24 mouse cellular contexts compared by ENCODE assay signal in the genomic region with DNA sequence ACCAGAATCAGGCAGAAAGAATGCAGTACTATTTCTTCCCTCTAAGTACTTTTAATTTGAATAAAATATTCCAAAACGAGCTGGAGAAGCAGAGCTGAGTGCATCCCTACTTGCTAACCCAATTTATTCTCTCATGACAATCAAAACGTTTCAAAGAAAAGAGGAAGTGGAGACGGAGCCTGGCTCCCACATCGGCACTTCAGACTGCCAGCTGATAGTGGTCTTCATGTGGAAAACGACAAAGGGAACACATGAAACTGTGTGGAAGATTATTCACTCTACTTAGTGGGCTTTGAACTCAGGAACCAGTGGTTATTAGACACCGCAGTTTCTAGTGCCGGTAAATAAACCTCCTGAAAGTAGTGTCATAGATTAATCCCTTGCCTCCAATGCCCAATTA. TPM values are rescaled to one million over a fixed set of nuclear protein-coding genes. Genes with fewer than 3 reads are reported as not detected.
DNase-seq lines count a peak whose midpoint lies in the region; ATAC-seq and TF ChIP-seq lines count a peak whose summit lies in the region.
"Had no signal": no experiment of that assay in that cellular context is flagged by ENCODE, and none has a peak within 500 bp of the region (broad histone marks: within the 10 kb centered on the region; RNA-seq: fewer than 3 reads in every experiment).

No protein-coding gene starts in this region.

- DNase-seq in intestine, embryonic 14.5 days (ENCODE audit: low spot score) = no peak
- DNase-seq in 416B (ENCODE audit: low read depth) = peak; percentile 50
- DNase-seq in MEL-GATA-1-ER (ENCODE audit: extremely low read depth, low read depth) = peak; percentile 25
- no peak for DNase-seq in cerebellum, adult 8-10 months
- DNase-seq: adrenal gland, postnatal 10 days; cerebellum, adult 18-20 months; cerebellum, postnatal 25 days; gastrocnemius, adult 2 months; heart, postnatal 10 days; kidney, adult 18-20 months; kidney, postnatal 10 days; liver, postnatal 0 days; lung, postnatal 14 days; midbrain, embryonic 14.5 days; right cerebral cortex, postnatal 4 days had no signal

- H3K27me3 ChIP-seq in intestine, embryonic 14.5 days (replicated peaks; ENCODE audit: control insufficient read depth, insufficient read depth, low read length) = no peaks in the 10 kb centered on the region
- H3K27me3 ChIP-seq in intestine, postnatal 0 days (replicated peaks; ENCODE audit: control insufficient read depth, insufficient read depth, low read length) = no peaks in the 10 kb centered on the region
- no peaks in the 10 kb centered on the region for H3K27me3 ChIP-seq in megakaryocyte, embryonic 14.5 days (replicated peaks)
- no peaks in the 10 kb centered on the region for H3K27me3 ChIP-seq in neural tube, embryonic 15.5 days (replicated peaks)
- H3K27me3 ChIP-seq: embryonic facial prominence, embryonic 15.5 days; heart, embryonic 12.5 days; neural tube, embryonic 12.5 days had no signal

- no peak overlapping the region for H3K4me3 ChIP-seq in intestine, embryonic 14.5 days (ENCODE audit: low read depth, low read length)
- H3K4me3 ChIP-seq in intestine, postnatal 0 days (ENCODE audit: low read depth, low read length) = no peak overlapping the region
- H3K4me3 ChIP-seq in megakaryocyte, embryonic 14.5 days (replicated peaks) = peak overlapping the region; percentile 14
- no peak overlapping the region for H3K4me3 ChIP-seq in neural tube, embryonic 15.5 days (replicated peaks)
- H3K4me3 ChIP-seq: embryonic facial prominence, embryonic 15.5 days; gastrocnemius, adult 2 months; heart, embryonic 12.5 days; layer of hippocampus, adult 2 months; neural tube, embryonic 12.5 days had no signal

- H3K4me2 ChIP-seq in intestine, embryonic 14.5 days (ENCODE audit: low read length) = no peak overlapping the region
- no peak overlapping the region for H3K4me2 ChIP-seq in intestine, postnatal 0 days (replicated peaks; ENCODE audit: low read depth)
- no peak overlapping the region for H3K4me2 ChIP-seq in neural tube, embryonic 15.5 days
- H3K4me2 ChIP-seq: embryonic facial prominence, embryonic 15.5 days; heart, embryonic 12.5 days; liver, embryonic 11.5 days; neural tube, embryonic 12.5 days had no signal

- WGBS in intestine, embryonic 14.5 days = 44% methylated on average over 7 of the region's 7 CpGs
- WGBS in intestine, postnatal 0 days = 41% methylated on average over 7 of the region's 7 CpGs
- WGBS in neural tube, embryonic 15.5 days = 34% methylated on average over 7 of the region's 7 CpGs

- no peak overlapping the region for H3K9ac ChIP-seq in intestine, embryonic 14.5 days (ENCODE audit: low read length)
- H3K9ac ChIP-seq in intestine, postnatal 0 days (ENCODE audit: low read depth, low read length) = no peak overlapping the region
- H3K9ac ChIP-seq in neural tube, embryonic 15.5 days (replicated peaks) = no peak overlapping the region
- H3K9ac ChIP-seq: embryonic facial prominence, embryonic 15.5 days; heart, embryonic 12.5 days; liver, postnatal 0 days; neural tube, embryonic 12.5 days had no signal

- no peak for TF ChIP-seq CTCF in intestine, postnatal 0 days (IDR thresholded peaks at IDR 0.05; ENCODE audit: low read depth)

- peaks cover 61% of the 10 kb centered on the region for H3K36me3 ChIP-seq in intestine, embryonic 14.5 days (ENCODE audit: control insufficient read depth, insufficient read depth, low read length)
- no peaks in the 10 kb centered on the region for H3K36me3 ChIP-seq in intestine, postnatal 0 days (ENCODE audit: control insufficient read depth, insufficient read depth)
- peaks cover 3% of the 10 kb centered on the region for H3K36me3 ChIP-seq in megakaryocyte, embryonic 14.5 days (replicated peaks; ENCODE audit: low read length)
- no peaks in the 10 kb centered on the region for H3K36me3 ChIP-seq in neural tube, embryonic 15.5 days
- H3K36me3 ChIP-seq: embryonic facial prominence, embryonic 15.5 days; heart, embryonic 12.5 days; neural tube, embryonic 12.5 days had no signal

- H3K4me1 ChIP-seq in intestine, embryonic 14.5 days (replicated peaks; ENCODE audit: control insufficient read depth, insufficient read depth, low read length) = peaks cover 61% of the 10 kb centered on the region
- no peaks in the 10 kb centered on the region for H3K4me1 ChIP-seq in intestine, postnatal 0 days (replicated peaks; ENCODE audit: control insufficient read depth, insufficient read depth, low read length)
- peaks cover 71% of the 10 kb centered on the region for H3K4me1 ChIP-seq in megakaryocyte, embryonic 14.5 days
- H3K4me1 ChIP-seq in neural tube, embryonic 15.5 days = peaks cover 20% of the 10 kb centered on the region

- ATAC-seq in intestine, embryonic 14.5 days (replicated peaks; ENCODE audit: low FRiP score, low TSS enrichment, low read depth) = no peak
- ATAC-seq in intestine, postnatal 0 days = no peak
- ATAC-seq in neural tube, embryonic 15.5 days (ENCODE audit: low FRiP score) = no peak
- ATAC-seq: hindbrain, postnatal 0 days; liver, postnatal 0 days had no signal

- H3K27ac ChIP-seq in intestine, embryonic 14.5 days (ENCODE audit: low read depth) = peak overlapping the region; percentile 38; the same call in 1 of the 2 replicates
- no peak overlapping the region for H3K27ac ChIP-seq in intestine, postnatal 0 days (ENCODE audit: low read depth, low read length)
- H3K27ac ChIP-seq in neural tube, embryonic 15.5 days (replicated peaks) = no peak overlapping the region
- H3K27ac ChIP-seq: embryonic facial prominence, embryonic 15.5 days; gastrocnemius, adult 2 months; hindbrain, postnatal 0 days; layer of hippocampus, adult 2 months; neural tube, embryonic 12.5 days had no signal

- H3K9me3 ChIP-seq in intestine, embryonic 14.5 days (ENCODE audit: control insufficient read depth, low read length) = no peaks in the 10 kb centered on the region
- H3K9me3 ChIP-seq in intestine, postnatal 0 days (ENCODE audit: control insufficient read depth) = no peaks in the 10 kb centered on the region
- H3K9me3 ChIP-seq in megakaryocyte, embryonic 14.5 days = no peaks in the 10 kb centered on the region
- no peaks in the 10 kb centered on the region for H3K9me3 ChIP-seq in neural tube, embryonic 15.5 days (replicated peaks)
- H3K9me3 ChIP-seq: embryonic facial prominence, embryonic 15.5 days; heart, embryonic 12.5 days; neural tube, embryonic 12.5 days had no signal

RNA-seq across cellular contexts. Expression of gene Hmga2, which starts 41.8 kb away (rescaled TPM):
- 61.0 and 68.0 TPM in 2 replicates for polyA plus RNA-seq in intestine, embryonic 14.5 days (2014; fragmentation: Nextera tagmentation; extraction: Ambion mirVana)
- 4.3 TPM in 2 replicates for polyA plus RNA-seq in intestine, postnatal 0 days (2015; fragmentation: Nextera tagmentation; extraction: Ambion mirVana)
- polyA plus RNA-seq in megakaryocyte, embryonic 14.5 days (2012; ENCODE audit: insufficient read depth, low replicate concordance) = 5.4 and 7.0 TPM in 2 replicates
- polyA plus RNA-seq in neural tube, embryonic 15.5 days (2015; fragmentation: Nextera tagmentation; extraction: Ambion mirVana) = 3.2 and 7.5 TPM in 2 replicates

Comparison
In these comparisons a context has a peak if more than half of its experiments do, and no peak if none do; other contexts are left out.
1. DNase-seq: peak in 416B (single experiment) and MEL-GATA-1-ER (single experiment); none in intestine, embryonic 14.5 days (single experiment) and cerebellum, adult 8-10 months (single experiment).